Mouse (Mus musculus): ENCODE measurements around the gene Cdh8. TPM values are rescaled to one million over a fixed set of nuclear protein-coding genes. Genes with fewer than 3 reads are reported as not detected.

The Cdh8 gene
- total and polyA plus RNA-seq, 3 experiments, result not detected

- Histone ChIP-seq H3K4me1 (ENCODE audit: insufficient read depth, low read depth, low read length) (no peaks in the 10 kb centered on the region), H3K36me3 (replicated peaks) (no peaks in the 10 kb centered on the region), H3K4me3 (ENCODE audit: low read depth, low read length) (no peak overlapping the region), H3K27me3 (ENCODE audit: insufficient read depth, low read length) (no peaks in the 10 kb centered on the region), H3K9me3 (replicated peaks) (no peaks in the 10 kb centered on the region)
- ATAC-seq (ENCODE audit: extremely low read depth, insufficient number of reproducible peaks, low FRiP score, poor library complexity, severe bottlenecking) (no peak), DNase-seq (ENCODE audit: low spot score) (no peak)
- no peak for TF ChIP-seq GATA1 (IDR thresholded peaks at IDR 0.05; ENCODE audit: borderline replicate concordance, low read length)
- TF ChIP-seq GATA2 (IDR thresholded peaks at IDR 0.05; ENCODE audit: borderline replicate concordance, low read depth, low read length), result no peak
- TF ChIP-seq CTCF (IDR thresholded peaks at IDR 0.05; ENCODE audit: low read depth, low read length), result no peak
- no peak for TF ChIP-seq TAL1 (conservative IDR thresholded peaks at IDR 0.05; ENCODE audit: low read depth, low read length)
- TF ChIP-seq POLR2AphosphoS5 (IDR thresholded peaks at IDR 0.05; ENCODE audit: insufficient replicate concordance, low read depth, low read length), result no peak
Measured at GRCm38 (mm10) chr8:99314561-99314960, 101.7 kb downstream of the Cdh8 start.

DNA sequence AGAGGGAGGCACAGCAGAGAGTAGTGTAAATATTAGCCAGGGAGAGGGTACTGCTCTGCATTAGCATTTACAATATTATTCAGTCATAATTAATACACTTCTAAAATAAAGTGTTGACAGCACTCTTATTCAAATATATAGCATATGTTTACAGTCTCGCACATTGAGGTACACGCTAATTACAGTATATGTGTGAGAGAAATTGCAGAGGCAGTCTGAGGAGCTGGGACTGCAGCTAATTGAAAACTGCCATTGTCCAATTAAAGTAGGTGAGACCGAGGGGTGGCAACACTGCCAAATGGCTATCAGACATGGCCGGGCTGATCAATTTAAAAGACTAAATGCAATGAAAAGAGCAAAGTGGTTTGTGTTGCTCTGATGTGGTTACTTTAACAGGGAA, 112.1 kb downstream of the Cdh8 start:
- Histone ChIP-seq H3K9me3 (replicated peaks) (no peaks in the 10 kb centered on the region), H3K4me3 (ENCODE audit: low read depth, low read length) (no peak overlapping the region), H3K36me3 (replicated peaks) (no peaks in the 10 kb centered on the region), H3K4me1 (ENCODE audit: insufficient read depth, low read depth, low read length) (no peaks in the 10 kb centered on the region), H3K27me3 (ENCODE audit: insufficient read depth, low read length) (no peaks in the 10 kb centered on the region)
- TF ChIP-seq TAL1 (conservative IDR thresholded peaks at IDR 0.05; ENCODE audit: low read depth, low read length) (no peak), GATA2 (IDR thresholded peaks at IDR 0.05; ENCODE audit: borderline replicate concordance, low read depth, low read length) (no peak)
- no peak for DNase-seq (ENCODE audit: low spot score)
- ATAC-seq (ENCODE audit: extremely low read depth, insufficient number of reproducible peaks, low FRiP score, poor library complexity, severe bottlenecking), result no peak

DNA sequence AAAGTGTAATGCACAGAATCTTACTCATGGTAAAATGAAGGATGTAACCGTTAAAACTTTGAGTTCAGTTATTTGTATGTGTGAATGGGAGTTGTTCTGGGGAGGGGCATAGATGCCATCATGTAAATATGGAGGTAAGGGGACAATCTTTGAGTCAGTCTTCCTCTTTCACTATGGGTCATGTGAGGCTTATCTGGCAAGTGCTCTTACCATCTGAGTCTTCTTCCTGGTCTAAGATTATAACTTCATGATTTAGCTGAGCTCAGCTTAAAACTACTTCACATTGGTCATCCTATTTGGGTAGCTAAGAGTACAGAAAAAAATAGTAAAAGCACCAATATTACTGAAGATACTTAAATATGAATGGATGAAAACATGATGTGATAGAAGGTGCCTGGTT, 126.1 kb downstream of the Cdh8 start:
- Histone ChIP-seq H3K36me3 (replicated peaks) (no peaks in the 10 kb centered on the region), H3K9me3 (replicated peaks) (no peaks in the 10 kb centered on the region), H3K27me3 (ENCODE audit: insufficient read depth, low read length) (no peaks in the 10 kb centered on the region), H3K4me3 (ENCODE audit: low read depth, low read length) (no peak overlapping the region), H3K4me1 (ENCODE audit: insufficient read depth, low read depth, low read length) (no peaks in the 10 kb centered on the region)
- DNase-seq (ENCODE audit: low spot score), result no peak
- ATAC-seq (ENCODE audit: extremely low read depth, insufficient number of reproducible peaks, low FRiP score, poor library complexity, severe bottlenecking), result no peak
- TF ChIP-seq GATA2 (IDR thresholded peaks at IDR 0.05; ENCODE audit: borderline replicate concordance, low read depth, low read length), result no peak
- TF ChIP-seq POLR2AphosphoS5 (IDR thresholded peaks at IDR 0.05; ENCODE audit: insufficient replicate concordance, low read depth, low read length), result no peak
- TF ChIP-seq CTCF (IDR thresholded peaks at IDR 0.05; ENCODE audit: low read depth, low read length), result no peak
- no peak for TF ChIP-seq TAL1 (conservative IDR thresholded peaks at IDR 0.05; ENCODE audit: low read depth, low read length)
- no peak for TF ChIP-seq GATA1 (IDR thresholded peaks at IDR 0.05; ENCODE audit: borderline replicate concordance, low read length)

DNA sequence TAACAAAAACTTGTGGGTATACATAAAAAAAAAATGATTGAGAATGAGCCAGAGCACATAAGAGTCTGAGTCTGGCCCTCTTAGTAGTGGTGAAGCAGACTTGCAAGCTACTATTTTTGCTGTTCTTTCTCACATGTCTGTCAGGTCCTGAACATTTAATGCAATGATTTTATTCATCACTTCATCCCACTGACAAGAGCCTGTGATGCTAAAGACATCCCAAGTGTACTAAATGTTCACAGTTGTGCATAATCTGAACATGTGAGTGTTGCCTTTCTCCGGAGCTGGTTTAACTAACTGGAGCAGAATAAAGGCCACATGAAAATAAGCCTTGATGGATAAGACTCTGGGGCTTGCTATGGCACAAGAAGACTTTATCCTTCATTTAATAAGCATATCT, 131.2 kb downstream of the Cdh8 start:
- H3K4me1 ChIP-seq (ENCODE audit: insufficient read depth, low read depth, low read length), result no peaks in the 10 kb centered on the region
- DNase-seq (ENCODE audit: low spot score), result no peak
- no peak overlapping the region for H3K4me3 ChIP-seq (ENCODE audit: low read depth, low read length)
- ATAC-seq (ENCODE audit: extremely low read depth, insufficient number of reproducible peaks, low FRiP score, poor library complexity, severe bottlenecking), result no peak
- no peaks in the 10 kb centered on the region for H3K27me3 ChIP-seq (ENCODE audit: insufficient read depth, low read length)
- no peaks in the 10 kb centered on the region for H3K36me3 ChIP-seq (replicated peaks)
- H3K9me3 ChIP-seq (replicated peaks), result no peaks in the 10 kb centered on the region
- TF ChIP-seq GATA1 (IDR thresholded peaks at IDR 0.05; ENCODE audit: borderline replicate concordance, low read length), result no peak
- no peak for TF ChIP-seq CTCF (IDR thresholded peaks at IDR 0.05; ENCODE audit: low read depth, low read length)
- no peak for TF ChIP-seq TAL1 (conservative IDR thresholded peaks at IDR 0.05; ENCODE audit: low read depth, low read length)
- TF ChIP-seq GATA2 (IDR thresholded peaks at IDR 0.05; ENCODE audit: borderline replicate concordance, low read depth, low read length), result no peak
- no peak for TF ChIP-seq POLR2AphosphoS5 (IDR thresholded peaks at IDR 0.05; ENCODE audit: insufficient replicate concordance, low read depth, low read length)

- Histone ChIP-seq H3K4me1 (ENCODE audit: insufficient read depth, low read depth, low read length) (no peaks in the 10 kb centered on the region), H3K9me3 (replicated peaks) (no peaks in the 10 kb centered on the region), H3K4me3 (ENCODE audit: low read depth, low read length) (no peak overlapping the region), H3K36me3 (replicated peaks) (no peaks in the 10 kb centered on the region), H3K27me3 (ENCODE audit: insufficient read depth, low read length) (no peaks in the 10 kb centered on the region)
- ATAC-seq (ENCODE audit: extremely low read depth, insufficient number of reproducible peaks, low FRiP score, poor library complexity, severe bottlenecking) (no peak), DNase-seq (ENCODE audit: low spot score) (no peak)
- no peak for TF ChIP-seq POLR2AphosphoS5 (IDR thresholded peaks at IDR 0.05; ENCODE audit: insufficient replicate concordance, low read depth, low read length)
- no peak for TF ChIP-seq CTCF (IDR thresholded peaks at IDR 0.05; ENCODE audit: low read depth, low read length)
- TF ChIP-seq TAL1 (conservative IDR thresholded peaks at IDR 0.05; ENCODE audit: low read depth, low read length), result no peak
- no peak for TF ChIP-seq GATA2 (IDR thresholded peaks at IDR 0.05; ENCODE audit: borderline replicate concordance, low read depth, low read length)
- no peak for TF ChIP-seq GATA1 (IDR thresholded peaks at IDR 0.05; ENCODE audit: borderline replicate concordance, low read length)
Measured at GRCm38 (mm10) chr8:99280375-99280774, 135.9 kb downstream of the Cdh8 start.

- Histone ChIP-seq H3K4me3 (ENCODE audit: low read depth, low read length) (no peak overlapping the region), H3K27me3 (ENCODE audit: insufficient read depth, low read length) (no peaks in the 10 kb centered on the region), H3K4me1 (ENCODE audit: insufficient read depth, low read depth, low read length) (no peaks in the 10 kb centered on the region), H3K9me3 (replicated peaks) (no peaks in the 10 kb centered on the region), H3K36me3 (replicated peaks) (no peaks in the 10 kb centered on the region)
- no peak for TF ChIP-seq GATA1 (IDR thresholded peaks at IDR 0.05; ENCODE audit: borderline replicate concordance, low read length)
- TF ChIP-seq CTCF (IDR thresholded peaks at IDR 0.05; ENCODE audit: low read depth, low read length), result no peak
- no peak for TF ChIP-seq TAL1 (conservative IDR thresholded peaks at IDR 0.05; ENCODE audit: low read depth, low read length)
- TF ChIP-seq POLR2AphosphoS5 (IDR thresholded peaks at IDR 0.05; ENCODE audit: insufficient replicate concordance, low read depth, low read length), result no peak
- no peak for TF ChIP-seq GATA2 (IDR thresholded peaks at IDR 0.05; ENCODE audit: borderline replicate concordance, low read depth, low read length)
- ATAC-seq (ENCODE audit: extremely low read depth, insufficient number of reproducible peaks, low FRiP score, poor library complexity, severe bottlenecking) (no peak), DNase-seq (ENCODE audit: low spot score) (no peak)
Measured at GRCm38 (mm10) chr8:99267133-99267532, 149.1 kb downstream of the Cdh8 start.

DNA sequence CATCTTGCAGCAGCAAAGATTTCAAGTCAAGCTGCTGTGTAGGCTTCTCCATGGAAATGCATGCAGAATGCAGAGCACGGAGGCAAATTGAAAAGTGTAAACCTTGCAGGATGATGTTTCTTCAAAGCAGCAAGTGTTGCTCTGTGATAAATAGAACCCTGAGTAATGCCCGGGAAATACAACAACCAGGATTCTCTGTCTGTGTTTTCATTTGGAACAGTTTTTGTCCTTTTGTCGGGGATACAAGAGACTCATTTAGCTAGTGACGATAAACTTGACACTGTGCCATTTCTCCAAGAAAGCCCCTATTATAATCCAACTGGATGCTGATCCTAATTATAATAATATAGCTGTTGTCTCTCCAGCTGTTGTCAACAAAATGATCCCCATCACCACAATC, 181.9 kb downstream of the Cdh8 start:
- DNase-seq (ENCODE audit: low spot score) (no peak), ATAC-seq (ENCODE audit: extremely low read depth, insufficient number of reproducible peaks, low FRiP score, poor library complexity, severe bottlenecking) (no peak)
- Histone ChIP-seq H3K36me3 (replicated peaks) (no peaks in the 10 kb centered on the region), H3K9me3 (replicated peaks) (no peaks in the 10 kb centered on the region), H3K4me3 (ENCODE audit: low read depth, low read length) (no peak overlapping the region), H3K27me3 (ENCODE audit: insufficient read depth, low read length) (no peaks in the 10 kb centered on the region), H3K4me1 (ENCODE audit: insufficient read depth, low read depth, low read length) (no peaks in the 10 kb centered on the region)
- no peak for TF ChIP-seq GATA2 (IDR thresholded peaks at IDR 0.05; ENCODE audit: borderline replicate concordance, low read depth, low read length)
- no peak for TF ChIP-seq GATA1 (IDR thresholded peaks at IDR 0.05; ENCODE audit: borderline replicate concordance, low read length)
- no peak for TF ChIP-seq CTCF (IDR thresholded peaks at IDR 0.05; ENCODE audit: low read depth, low read length)
- no peak for TF ChIP-seq POLR2AphosphoS5 (IDR thresholded peaks at IDR 0.05; ENCODE audit: insufficient replicate concordance, low read depth, low read length)
- no peak for TF ChIP-seq TAL1 (conservative IDR thresholded peaks at IDR 0.05; ENCODE audit: low read depth, low read length)

All from G1E (cell line).